Mouse (Mus musculus): Measurements from ENCODE around the gene Gpr34. TPM values are rescaled to one million over a fixed set of nuclear protein-coding genes. Genes with fewer than 3 reads are reported as not detected.

Gpr34 gene
- total RNA-seq, 2 experiments from 2014 or later = 0.41 to 0.42 TPM

DNA sequence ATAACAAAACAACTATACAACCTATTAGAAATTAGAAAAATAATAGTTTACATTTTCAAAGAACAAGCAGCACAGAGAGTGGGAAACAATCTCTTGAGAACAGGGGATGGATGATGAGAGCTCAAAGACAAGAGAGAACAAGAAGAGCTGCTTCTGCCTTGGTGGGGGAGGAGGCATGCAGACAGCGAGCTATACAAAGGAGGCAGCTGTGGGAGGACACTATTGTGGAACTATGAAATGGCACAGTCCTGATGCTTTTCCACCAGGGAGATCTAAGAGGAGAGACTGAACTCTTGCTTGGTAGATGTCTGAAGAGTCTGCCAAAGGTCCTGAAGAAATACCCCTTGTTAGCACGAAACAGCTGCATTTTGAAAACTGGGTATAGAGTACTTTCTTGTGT lies 56.5 kb downstream of the Gpr34 start:
- H3K4me3 ChIP-seq = no peak overlapping the region
- TF ChIP-seq CTCF (IDR thresholded peaks at IDR 0.05) = no peak
- intact Hi-C loops (cut with DNase I) = no loop called here
- H3K27ac ChIP-seq = no peak overlapping the region
- DNase-seq = no peak

Small RNA genes within 50 kb of the gene (microRNA-seq; reads per million reads assigned to microRNA genes)
- not detected for gene Gm25246

Other genes starting within 250 kb of the Gpr34 start
- gene Nyx, start 166.0 kb upstream of the Gpr34 start, total RNA-seq (2021) = under 1 TPM in 1 of 2 experiments, not detected in 1; 0.03 TPM
- gene Gpr82, start 29.3 kb downstream of the Gpr34 start, total RNA-seq (2021) = not detected
- 10 to 100 TPM; 11.0 to 14.7 TPM for gene Cask, start 219.3 kb downstream of the Gpr34 start, total RNA-seq (2021)